Mouse (Mus musculus) cerebellum, adult 8-10 months (tissue): ENCODE data around the gene Fga.

Source experiments
- DNase-seq: peaks from one replicate; pipeline ENCODE4 v3.0.0; 2022

Gene Fga

GRCm38 (mm10) chr3:83030331-83030730 is 4.5 kb downstream of the Fga start:
- no peak for DNase-seq

GRCm38 (mm10) chr3:83032746-83033308 is 7.0 kb downstream of the Fga start:
- DNase-seq = no peak

DNA sequence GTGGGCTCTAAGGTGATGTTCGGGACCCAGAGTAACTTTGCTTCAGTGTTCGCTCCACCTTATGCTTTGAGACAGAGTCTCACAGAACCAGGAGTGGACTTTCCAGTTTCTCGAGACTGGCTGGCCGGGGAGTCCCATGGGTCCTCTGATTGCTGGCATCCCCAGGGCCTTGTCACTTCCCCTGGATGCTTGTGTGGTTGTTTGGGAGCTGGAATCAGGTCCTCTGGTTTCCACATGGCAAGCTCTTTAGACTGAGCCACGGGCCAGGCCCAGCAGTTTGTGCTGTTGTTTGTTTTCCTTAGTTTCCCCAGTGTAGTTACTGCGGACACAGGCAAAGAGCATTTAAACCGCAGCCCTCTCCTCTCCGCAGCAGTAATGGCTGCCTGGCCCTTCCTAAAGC is 7.9 kb downstream of the Fga start:
- no peak for DNase-seq

DNA sequence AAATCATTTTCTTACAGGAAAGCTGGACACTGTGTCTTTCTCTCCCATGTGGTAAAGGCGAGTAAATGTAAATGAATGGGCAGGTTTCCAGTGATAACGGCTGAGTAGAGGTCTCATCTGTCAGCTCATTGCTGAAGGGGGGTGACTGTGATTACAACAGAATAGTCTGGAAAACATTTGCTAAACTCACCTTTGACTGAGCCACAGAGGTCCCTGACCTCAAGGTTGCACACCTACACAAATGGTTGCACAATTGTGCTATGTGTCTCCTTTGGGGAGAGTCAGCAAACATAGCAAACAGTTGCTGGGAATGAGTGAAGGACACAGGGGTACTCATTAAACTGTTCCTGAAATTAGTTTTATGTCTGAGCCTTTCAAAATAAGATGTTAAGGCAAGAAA is 13.0 kb downstream of the Fga start:
- DNase-seq = no peak

GRCm38 (mm10) chr3:83039666-83040065 is 13.8 kb downstream of the Fga start:
- no peak for DNase-seq

- DNase-seq = no peak
Observed at GRCm38 (mm10) chr3:83042451-83042850, 16.6 kb downstream of the Fga start.

GRCm38 (mm10) chr3:83046649-83047048 is 20.8 kb downstream of the Fga start:
- no peak for DNase-seq

DNA sequence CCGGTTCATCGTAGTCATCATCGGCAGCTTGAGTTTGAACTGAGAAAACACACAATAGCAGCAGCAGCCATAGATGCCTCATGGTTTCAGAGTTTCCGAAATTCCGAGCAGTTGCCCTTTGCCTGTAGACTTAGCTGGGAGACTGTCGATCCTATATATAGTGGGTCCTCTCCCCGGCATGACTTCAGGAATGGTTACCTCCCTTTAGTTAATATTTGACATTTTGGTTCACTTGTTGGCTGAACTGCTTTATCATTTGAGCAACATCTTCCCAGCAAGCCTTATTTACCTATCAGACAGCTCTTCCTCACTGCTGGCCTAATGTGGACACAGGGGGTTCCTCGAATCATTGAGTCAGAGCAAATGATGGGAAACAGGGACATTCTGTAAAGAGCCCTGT is 23.8 kb downstream of the Fga start, which contains the start of gene Fgb:
Gene Fgb (minus strand): TSS at position 184 of the 400 bp plus-strand sequence.
- DNase-seq = no peak

- no peak for DNase-seq
Observed at GRCm38 (mm10) chr3:83050661-83051060, 24.8 kb downstream of the Fga start.

DNA sequence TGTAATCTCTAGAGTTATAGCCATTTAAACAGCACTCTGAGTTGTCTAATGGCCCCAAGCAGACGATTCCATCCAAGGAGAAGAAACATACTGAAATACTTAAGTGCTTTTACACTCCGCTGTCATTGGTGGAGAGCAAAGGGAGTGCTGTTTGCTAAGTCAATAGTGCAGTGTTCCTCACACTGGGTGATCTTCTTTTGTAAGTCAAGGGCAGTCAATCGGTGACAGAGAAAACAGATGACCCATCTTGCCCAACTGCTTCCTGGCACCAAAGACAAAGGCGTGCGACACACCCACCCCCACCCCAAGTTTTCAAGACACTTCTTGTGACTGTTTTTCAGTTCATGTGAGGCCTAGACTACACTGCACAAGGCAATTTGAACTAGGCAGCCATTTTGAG is 26.2 kb downstream of the Fga start:
- no peak for DNase-seq

DNA sequence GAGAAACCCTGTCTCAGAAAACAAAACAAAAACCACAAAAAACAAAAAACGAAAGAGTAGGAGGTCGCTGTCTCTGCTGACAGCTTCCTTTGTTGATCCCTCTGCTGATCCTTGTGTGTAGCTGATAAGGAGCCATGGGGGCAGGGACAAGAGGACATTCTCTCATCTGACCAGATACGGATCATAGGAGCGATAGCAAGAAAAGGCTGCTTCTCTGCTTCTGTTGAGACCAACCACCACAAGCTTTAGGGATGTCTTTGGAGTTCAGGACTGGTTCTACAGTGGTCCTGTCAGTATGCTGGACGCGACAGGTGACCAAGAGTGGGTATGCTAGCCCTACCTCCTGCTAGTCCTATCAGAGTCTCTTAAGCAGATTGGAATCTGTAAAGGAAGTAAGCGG is 27.2 kb downstream of the Fga start:
- DNase-seq = no peak

GRCm38 (mm10) chr3:83053758-83054157 is 27.9 kb downstream of the Fga start:
- DNase-seq = peak; percentile 20

DNA sequence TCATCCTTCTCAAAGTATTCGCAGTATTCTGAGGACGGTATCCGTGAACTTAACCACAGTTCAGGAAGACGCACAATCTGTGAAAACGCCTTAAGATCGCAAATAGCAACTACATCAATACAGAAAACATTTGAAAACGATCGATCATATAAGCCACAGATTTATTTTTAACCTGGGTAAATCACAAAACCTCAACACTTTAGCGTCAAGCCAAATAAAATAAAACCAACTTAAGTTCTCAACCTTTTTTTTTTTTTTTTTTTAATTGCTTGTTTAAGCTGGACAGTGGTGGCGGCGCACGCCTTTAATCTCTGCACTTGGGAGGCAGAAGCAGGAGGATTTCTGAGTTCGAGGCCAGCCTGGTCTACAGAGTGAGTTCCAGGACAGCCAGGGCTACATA is 28.9 kb downstream of the Fga start:
- DNase-seq = no peak

- DNase-seq = peak; percentile 99
Observed at GRCm38 (mm10) chr3:83055281-83056038, 29.6 kb downstream of the Fga start, which contains the start of gene Plrg1. TSS of gene Plrg1 (plus strand) at chr3:83055522.

GRCm38 (mm10) chr3:83057046-83057445 is 31.2 kb downstream of the Fga start:
- DNase-seq = no peak

DNA sequence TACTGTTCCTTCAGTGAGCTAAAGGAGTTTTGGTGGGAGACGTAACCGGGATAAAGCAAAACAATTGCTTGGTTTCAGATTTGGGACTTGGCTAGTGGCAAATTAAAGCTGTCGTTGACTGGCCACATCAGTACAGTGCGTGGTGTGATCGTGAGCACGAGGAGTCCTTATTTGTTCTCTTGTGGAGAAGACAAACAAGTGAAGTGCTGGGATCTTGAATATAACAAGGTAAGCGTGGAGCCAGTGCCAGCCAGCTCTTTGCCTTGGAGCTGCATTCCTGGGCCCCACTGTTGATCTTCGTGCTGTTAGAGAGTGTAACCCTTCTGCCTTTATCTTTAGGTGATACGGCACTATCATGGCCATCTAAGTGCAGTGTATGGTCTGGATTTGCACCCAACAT is 42.0 kb downstream of the Fga start:
- DNase-seq = no peak

DNA sequence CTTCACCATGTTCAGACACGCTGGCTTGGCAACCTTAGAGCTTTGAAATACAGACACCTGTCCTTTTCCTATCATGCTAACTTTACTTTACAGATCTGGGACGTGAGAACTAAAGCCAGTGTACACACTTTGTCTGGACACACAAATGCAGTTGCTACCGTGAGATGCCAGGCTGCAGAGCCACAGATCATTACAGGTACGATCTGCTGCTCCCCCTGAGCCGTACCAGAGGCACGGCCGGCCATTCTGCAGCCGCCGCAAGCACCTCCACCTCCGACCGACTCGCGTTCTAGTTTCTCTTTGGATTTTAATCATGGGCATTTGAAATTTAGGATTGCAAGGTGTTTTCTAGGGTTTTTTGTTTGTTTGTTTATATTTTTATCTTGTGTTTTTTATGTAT is 43.0 kb downstream of the Fga start:
- no peak for DNase-seq

DNA sequence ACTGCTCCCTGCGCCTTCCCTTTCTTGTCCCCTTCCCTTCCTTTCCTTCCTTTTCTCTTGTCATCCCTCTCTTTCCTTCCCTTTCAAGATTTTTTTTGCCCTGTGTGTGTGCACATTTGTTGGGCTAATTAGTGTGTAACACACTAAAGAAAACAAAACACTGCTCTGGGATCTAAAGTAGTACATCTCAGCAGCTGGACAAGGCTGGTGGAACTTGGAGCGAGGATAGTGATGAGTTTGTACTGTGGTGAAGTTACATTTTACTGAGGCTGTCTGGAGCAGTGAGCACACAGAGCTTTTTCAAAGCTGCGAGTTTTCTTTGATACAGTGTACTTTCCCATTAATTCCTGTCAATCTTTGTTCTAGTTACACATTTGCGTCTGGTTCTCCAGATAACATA is 44.4 kb downstream of the Fga start:
- no peak for DNase-seq

- no peak for DNase-seq
Observed at GRCm38 (mm10) chr3:83076563-83076962, 50.7 kb downstream of the Fga start.

GRCm38 (mm10) chr3:83080567-83081055 is 54.7 kb downstream of the Fga start:
- peak; percentile 34 for DNase-seq
